Mouse (Mus musculus): ENCODE measurements around the gene Fbxw4.

GRCm38 (mm10) chr19:45610823-45611222 lies 49.3 kb downstream of the Fbxw4 start:
- TF ChIP-seq POLR2A (IDR thresholded peaks at IDR 0.05; ENCODE audit: borderline replicate concordance, extremely low read depth, insufficient read depth, insufficient read length, poor library complexity, severe bottlenecking) (no peak), CTCF (IDR thresholded peaks at IDR 0.05; ENCODE audit: borderline replicate concordance, extremely low read depth, insufficient read depth, insufficient read length) (no peak)
